9 mouse cellular contexts compared by ENCODE assay signal in the genomic region with DNA sequence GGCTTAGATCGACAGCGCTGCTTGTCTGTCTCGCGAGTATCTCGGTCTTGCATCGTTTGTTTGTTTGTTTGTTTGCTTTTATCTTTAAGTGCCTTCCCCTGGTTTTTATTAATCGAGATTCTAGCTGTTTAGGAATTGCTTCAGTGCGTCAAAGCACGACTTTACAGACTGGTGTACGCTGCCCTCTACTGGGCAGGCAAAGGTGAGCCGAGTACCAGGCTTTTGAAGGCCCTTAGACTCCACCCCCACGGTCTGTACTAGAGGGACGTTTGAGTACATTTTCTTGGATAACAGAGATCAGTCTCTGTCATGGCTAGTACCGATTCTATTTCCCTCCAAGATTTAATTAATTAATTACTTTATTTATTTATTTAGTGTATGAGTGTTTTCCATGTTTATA. TPM values are rescaled to one million over a fixed set of nuclear protein-coding genes. Genes with fewer than 3 reads are reported as not detected.
A peak's percentile ranks its signal among the peaks of the same experiment; 100 is the strongest.
DNase-seq lines count a peak whose midpoint lies in the region; ATAC-seq and TF ChIP-seq lines count a peak whose summit lies in the region.
"Had no signal": no experiment of that assay in that cellular context is flagged by ENCODE, and none has a peak within 500 bp of the region (broad histone marks: within the 10 kb centered on the region; RNA-seq: fewer than 3 reads in every experiment).

No protein-coding gene starts in this region.

- no peak overlapping the region for H3K27ac ChIP-seq in left cerebral cortex, adult 2 months
- no peak overlapping the region for H3K27ac ChIP-seq in cerebellum, adult 2 months (ENCODE audit: insufficient read depth, low read length)
- H3K27ac ChIP-seq in limb, embryonic 14.5 days (replicated peaks; ENCODE audit: low read depth, low read length) = no peak overlapping the region

- H3K4me3 ChIP-seq in left cerebral cortex, adult 2 months = 0 out of 2 replicates have a peak overlapping the region, but pooled peaks have one; percentile 22
- H3K4me3 ChIP-seq in cerebellum, adult 2 months (replicated peaks; ENCODE audit: insufficient read depth, low read depth, low read length) = no peak overlapping the region
- H3K4me3 ChIP-seq in limb, embryonic 14.5 days (replicated peaks; ENCODE audit: low read length) = no peak overlapping the region

- no peak for ATAC-seq in limb, embryonic 14.5 days (ENCODE audit: low FRiP score, low read depth)
- peak; percentile 73 for ATAC-seq in neutrophil, adult 5-6 weeks (ENCODE audit: extremely low read depth, insufficient number of reproducible peaks, low FRiP score, poor library complexity, severe bottlenecking)
- ATAC-seq in frontal cortex, adult (ENCODE audit: low TSS enrichment) = no peak

- no peak overlapping the region for H3K9ac ChIP-seq in limb, embryonic 14.5 days (ENCODE audit: low read depth, low read length, severe bottlenecking)

- DNase-seq in left cerebral cortex, adult 2 months (ENCODE audit: extremely low spot score in 1 of 2, low spot score in 2 of 2) = peak; percentile 48 to 57
- DNase-seq in left cerebral cortex, adult 11 months (ENCODE audit: low spot score) = no peak
- DNase-seq in MEL-GATA-1-ER (ENCODE audit: extremely low read depth, low read depth) = peak; percentile 53
- DNase-seq in cerebellum, adult 2 months = peak; percentile 72 to 75
- peak; percentile 69 for DNase-seq in heart, adult 8-10 months (ENCODE audit: low spot score)
- DNase-seq in limb, embryonic 14.5 days (ENCODE audit: low spot score) = peak; percentile 73

- WGBS in cerebellum, adult 2 months = 2% methylated on average over 14 of the region's 14 CpGs
- WGBS in limb, embryonic 14.5 days = 4% methylated on average over 14 of the region's 14 CpGs

- no peaks in the 10 kb centered on the region for H3K9me3 ChIP-seq in limb, embryonic 14.5 days (ENCODE audit: control insufficient read depth, low read length)

- intact Hi-C loops in left cerebral cortex, adult 2 months (cut with DNase I) = loop anchor here (1.0 to 5.0 kb wide), 2 partner anchors 63 to 174 kb away; no protein-coding TSS in a partner anchor

- no peaks in the 10 kb centered on the region for H3K4me1 ChIP-seq in cerebellum, adult 2 months (ENCODE audit: control insufficient read depth, insufficient read depth, low read length)
- H3K4me1 ChIP-seq in limb, embryonic 14.5 days (ENCODE audit: control insufficient read depth, insufficient read depth, low read length) = no peaks in the 10 kb centered on the region

- H3K36me3 ChIP-seq in limb, embryonic 14.5 days (ENCODE audit: control insufficient read depth, insufficient read depth, low read length) = 0 out of 2 replicates have a peak, but pooled peaks cover 4% of the 10 kb centered on the region

- no peaks in the 10 kb centered on the region for H3K27me3 ChIP-seq in cerebellum, adult 2 months (ENCODE audit: control insufficient read depth, insufficient read depth, low read length)
- no peaks in the 10 kb centered on the region for H3K27me3 ChIP-seq in limb, embryonic 14.5 days (ENCODE audit: control insufficient read depth, insufficient read depth, low read length)

- no peak for TF ChIP-seq POLR2A in cerebellum, adult 2 months (IDR thresholded peaks at IDR 0.05; ENCODE audit: borderline replicate concordance, insufficient read depth, low read length)
- TF ChIP-seq POLR2A in limb, embryonic 14.5 days (IDR thresholded peaks at IDR 0.05; ENCODE audit: borderline replicate concordance, extremely low read depth, insufficient read depth, insufficient read length) = no peak

- TF ChIP-seq CTCF in left cerebral cortex, adult 2 months (IDR thresholded peaks at IDR 0.05) = peak; percentile 78
- peak; percentile 85 for TF ChIP-seq CTCF in cerebellum, adult 2 months (IDR thresholded peaks at IDR 0.05; ENCODE audit: borderline replicate concordance, insufficient read depth, low read depth, low read length)

- H3K4me2 ChIP-seq in limb, embryonic 14.5 days (replicated peaks; ENCODE audit: low read depth, low read length, severe bottlenecking) = no peak overlapping the region

RNA-seq across cellular contexts. Expression of a gene that starts 4.0 kb away (rescaled TPM):
- 10 to 100 TPM; 21.0 to 21.5 TPM for total RNA-seq in left cerebral cortex, adult 2 months (2021)
- 42.4 and 45.9 TPM in 2 replicates for polyA plus RNA-seq in cerebellum, adult 2 months (2012; rRNA removed)
- total RNA-seq in heart, adult 8-10 months (2022) = 10 to 100 TPM; 24.2 to 32.4 (median 29.3) TPM
- 26.5 and 28.8 TPM in 2 replicates for polyA plus RNA-seq in limb, embryonic 14.5 days (2012; rRNA removed)
- 22.9 and 28.4 TPM in 2 replicates for polyA plus RNA-seq in limb, embryonic 14.5 days (2014; fragmentation: Nextera tagmentation; extraction: Ambion mirVana)
- total RNA-seq in neutrophil, adult 5-6 weeks (2017) = 5.0 and 13.8 TPM in 2 replicates

RNA-seq across cellular contexts. Expression of a gene that starts 13.3 kb away (rescaled TPM):
- 100 to 1,000 TPM; 135 to 144 TPM for total RNA-seq in left cerebral cortex, adult 2 months (2021)
- 25.9 and 27.7 TPM in 2 replicates for polyA plus RNA-seq in cerebellum, adult 2 months (2012; rRNA removed)
- total RNA-seq in heart, adult 8-10 months (2022) = 1 to 10 TPM in 1 of 4 experiments, under 1 TPM in 3; 0.23 to 1.2 (median 0.64) TPM
- 0.20 and 0.24 TPM in 2 replicates for polyA plus RNA-seq in limb, embryonic 14.5 days (2012; rRNA removed)
- polyA plus RNA-seq in limb, embryonic 14.5 days (2014; fragmentation: Nextera tagmentation; extraction: Ambion mirVana) = 0.14 and 0.26 TPM in 2 replicates
- total RNA-seq in neutrophil, adult 5-6 weeks (2017) = not detected in 2 replicates

RNA-seq across cellular contexts. Expression of a gene that starts 23.2 kb away (rescaled TPM):
- not detected for total RNA-seq in left cerebral cortex, adult 2 months (2021)
- not detected in 2 replicates for polyA plus RNA-seq in cerebellum, adult 2 months (2012; rRNA removed)
- not detected for total RNA-seq in heart, adult 8-10 months (2022)
- polyA plus RNA-seq in limb, embryonic 14.5 days (2012; rRNA removed) = not detected in 2 replicates
- polyA plus RNA-seq in limb, embryonic 14.5 days (2014; fragmentation: Nextera tagmentation; extraction: Ambion mirVana) = not detected in 2 replicates
- not detected in 2 replicates for total RNA-seq in neutrophil, adult 5-6 weeks (2017)
- polyA plus RNA-seq: lung, embryonic 16.5 days had no signal

RNA-seq across cellular contexts. Expression of a gene that starts 25.1 kb away (rescaled TPM):
- 10 to 100 TPM; 51.6 to 52.6 TPM for total RNA-seq in left cerebral cortex, adult 2 months (2021)
- polyA plus RNA-seq in cerebellum, adult 2 months (2012; rRNA removed) = 90.9 and 98.6 TPM in 2 replicates
- 100 to 1,000 TPM; 476 to 541 (median 510) TPM for total RNA-seq in heart, adult 8-10 months (2022)
- 78.1 and 127 TPM in 2 replicates for polyA plus RNA-seq in limb, embryonic 14.5 days (2012; rRNA removed)
- 153 and 159 TPM in 2 replicates for polyA plus RNA-seq in limb, embryonic 14.5 days (2014; fragmentation: Nextera tagmentation; extraction: Ambion mirVana)
- total RNA-seq in neutrophil, adult 5-6 weeks (2017) = 20.0 and 45.2 TPM in 2 replicates

RNA-seq across cellular contexts. Expression of a gene that starts 25.8 kb away (rescaled TPM):
- total RNA-seq in left cerebral cortex, adult 2 months (2021) = 1 to 10 TPM; 4.1 to 5.5 TPM
- polyA plus RNA-seq in cerebellum, adult 2 months (2012; rRNA removed) = 5.0 and 5.9 TPM in 2 replicates
- 1 to 10 TPM; 2.2 to 4.0 (median 2.6) TPM for total RNA-seq in heart, adult 8-10 months (2022)
- 12.6 and 13.5 TPM in 2 replicates for polyA plus RNA-seq in limb, embryonic 14.5 days (2012; rRNA removed)
- polyA plus RNA-seq in limb, embryonic 14.5 days (2014; fragmentation: Nextera tagmentation; extraction: Ambion mirVana) = 17.8 and 19.4 TPM in 2 replicates
- total RNA-seq in neutrophil, adult 5-6 weeks (2017) = 2.2 and 4.9 TPM in 2 replicates

Comparison
In these comparisons a context has a peak if more than half of its experiments do, and no peak if none do; other contexts are left out.
1. RNA of a gene that starts 13.3 kb away (total RNA-seq): 135 to 144 TPM in left cerebral cortex, adult 2 months; 0.23 to 1.2 TPM in heart, adult 8-10 months and not detected in neutrophil, adult 5-6 weeks; every median in the first group is over 10 times any median in the second.